Mouse (Mus musculus): ENCODE measurements around the gene Odaph.

The Odaph gene

GRCm38 (mm10) chr5:91989261-91989660 lies 2.0 kb downstream of the Odaph start:
- no peak for DNase-seq (ENCODE audit: low spot score)

GRCm38 (mm10) chr5:91991191-91991937 lies 4.1 kb downstream of the Odaph start:
- DNase-seq (ENCODE audit: low spot score), result no peak

- no peak for DNase-seq (ENCODE audit: low spot score)
Measured at GRCm38 (mm10) chr5:91993061-91993460, 5.8 kb downstream of the Odaph start.

GRCm38 (mm10) chr5:91994546-91994945 lies 7.3 kb downstream of the Odaph start:
- peak; percentile 19 for DNase-seq (ENCODE audit: low spot score)

- DNase-seq (ENCODE audit: low spot score), result no peak
Measured at GRCm38 (mm10) chr5:92000770-92001169, 13.5 kb downstream of the Odaph start.

GRCm38 (mm10) chr5:92003011-92003410 lies 15.7 kb downstream of the Odaph start:
- no peak for DNase-seq (ENCODE audit: low spot score)

- no peak for DNase-seq (ENCODE audit: low spot score)
Measured at GRCm38 (mm10) chr5:92009827-92010226, 22.6 kb downstream of the Odaph start.

GRCm38 (mm10) chr5:92011756-92012155 lies 24.5 kb downstream of the Odaph start:
- DNase-seq (ENCODE audit: low spot score), result no peak

GRCm38 (mm10) chr5:92019960-92020359 lies 32.7 kb downstream of the Odaph start:
- DNase-seq (ENCODE audit: low spot score), result no peak

GRCm38 (mm10) chr5:92042377-92043348 lies 55.4 kb downstream of the Odaph start:
- peak; percentile 90 for DNase-seq (ENCODE audit: low spot score)

- DNase-seq (ENCODE audit: low spot score), result no peak
Measured at GRCm38 (mm10) chr5:92043783-92044182, 56.5 kb downstream of the Odaph start, which contains the start of gene Cdkl2. TSS of gene Cdkl2 (minus strand) at chr5:92043883.
